Mouse (Mus musculus) kidney, postnatal 0 days (tissue): Measurements from ENCODE around the gene Npepl1. TPM values are rescaled to one million over a fixed set of nuclear protein-coding genes. Genes with fewer than 3 reads are reported as not detected.

ENCODE experiments used
- ATAC-seq: fragments of 200-750 bp; cut with Nextera tagmentation; replicated peaks from 2 replicates; pipeline ENCODE4 v1.8.0; 2017; ENCODE audit warnings: low read depth, moderate number of reproducible peaks, moderate TSS enrichment, moderate library complexity; ENCODE audit not compliant: low FRiP score
- DNase-seq: peaks from one replicate; pipeline ENCODE4 v3.0.0-alpha.2; 2016; ENCODE audit warnings: low spot score
- H3K27ac ChIP-seq: fragments of 300-500 bp; sonication (generic); 2 replicates; pipeline ENCODE4 v1.5.1; 2014; ENCODE audit warnings: mild to moderate bottlenecking
- H3K27me3 ChIP-seq: fragments of 300-500 bp; sonication (generic); 2 replicates; pipeline ENCODE4 v1.6.1; 2014; ENCODE audit warnings: low read length, mixed read lengths; ENCODE audit not compliant: insufficient read depth
- H3K36me3 ChIP-seq: fragments of 300-500 bp; sonication (generic); 2 replicates; pipeline ENCODE4 v1.6.1; 2014; ENCODE audit warnings: low read length, mixed read lengths; ENCODE audit not compliant: insufficient read depth
- H3K4me1 ChIP-seq: fragments of 300-500 bp; sonication (generic); replicated peaks from 2 replicates; pipeline ENCODE4 v1.6.1; 2014; ENCODE audit warnings: antibody characterized with exemption, low read length, mixed read lengths; ENCODE audit not compliant: insufficient read depth
- H3K4me2 ChIP-seq: fragments of 300-500 bp; sonication (generic); 2 replicates; pipeline ENCODE4 v1.6.1; 2014; ENCODE audit warnings: mild to moderate bottlenecking, low read length, moderate library complexity, mixed read lengths
- H3K4me3 ChIP-seq: fragments of 300-500 bp; sonication (generic); replicated peaks from 2 replicates; pipeline ENCODE4 v1.5.1; 2014; ENCODE audit warnings: low read depth, low read length
- H3K9ac ChIP-seq: fragments of 300-500 bp; sonication (generic); 2 replicates; pipeline ENCODE4 v1.6.1; 2014; ENCODE audit warnings: low read depth, low read length
- H3K9me3 ChIP-seq: fragments of 300-500 bp; sonication (generic); replicated peaks from 2 replicates; pipeline ENCODE4 v1.6.1; 2016; ENCODE audit warnings: low read length, inconsistent platforms, mixed read lengths
- CTCF ChIP-seq: IDR thresholded peaks from 2 replicates; pipeline ENCODE4 v1.5.1; 2016; ENCODE audit warnings: antibody characterized with exemption, low read depth, mild to moderate bottlenecking, moderate library complexity
- WGBS: fragments of 180-500 bp; shearing (Covaris S2); extraction: QIAGEN DNeasy Blood & Tissue Kit; methylation state at CpG from one replicate; pipeline ENCODE4 v1.1.7; 2014; 5-methylcytosine and 5-hydroxymethylcytosine counted together
- polyA plus RNA-seq: library from polyadenylated mRNA; unstranded; fragments of >200 nt; fragmentation: Nextera tagmentation; extraction: Ambion mirVana; gene quantifications from 2 replicates; pipeline ENCODE4 v1.2.1, GENCODE M21; 2015

The Npepl1 gene
- polyA plus RNA-seq, 1 experiment from 2014 or later = 50.2 TPM

DNA sequence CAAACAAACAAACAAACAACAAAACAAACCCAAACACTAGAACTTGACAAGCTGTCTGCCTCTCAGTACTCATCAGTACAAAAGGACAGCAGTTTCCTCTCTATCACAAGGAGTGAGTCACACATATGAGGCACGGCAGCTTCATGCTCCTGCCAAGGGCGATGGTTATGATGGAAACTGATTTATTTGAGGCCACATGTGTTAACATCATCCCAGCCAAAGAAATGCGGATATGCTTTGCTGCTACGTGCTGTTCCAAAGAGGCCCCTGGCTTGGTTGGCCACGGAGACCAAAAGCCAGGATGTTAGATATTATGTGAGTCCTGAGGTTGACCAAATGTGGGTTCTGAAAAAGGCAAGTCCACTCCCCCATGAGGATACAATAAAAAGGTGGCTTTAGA is 38.7 kb upstream of the Npepl1 start:
- 74% methylated on average over 5 of the region's 5 CpGs for WGBS
- H3K36me3 ChIP-seq = no peaks in the 10 kb centered on the region
- no peak overlapping the region for H3K9ac ChIP-seq
- peaks cover 9% of the 10 kb centered on the region for H3K4me1 ChIP-seq
- ATAC-seq (no peak), DNase-seq (no peak)
- H3K4me2 ChIP-seq = no peak overlapping the region
- H3K27me3 ChIP-seq = no peaks in the 10 kb centered on the region
- H3K4me3 ChIP-seq = no peak overlapping the region
- H3K9me3 ChIP-seq = no peaks in the 10 kb centered on the region
- H3K27ac ChIP-seq = no peak overlapping the region
- no peak for TF ChIP-seq CTCF

DNA sequence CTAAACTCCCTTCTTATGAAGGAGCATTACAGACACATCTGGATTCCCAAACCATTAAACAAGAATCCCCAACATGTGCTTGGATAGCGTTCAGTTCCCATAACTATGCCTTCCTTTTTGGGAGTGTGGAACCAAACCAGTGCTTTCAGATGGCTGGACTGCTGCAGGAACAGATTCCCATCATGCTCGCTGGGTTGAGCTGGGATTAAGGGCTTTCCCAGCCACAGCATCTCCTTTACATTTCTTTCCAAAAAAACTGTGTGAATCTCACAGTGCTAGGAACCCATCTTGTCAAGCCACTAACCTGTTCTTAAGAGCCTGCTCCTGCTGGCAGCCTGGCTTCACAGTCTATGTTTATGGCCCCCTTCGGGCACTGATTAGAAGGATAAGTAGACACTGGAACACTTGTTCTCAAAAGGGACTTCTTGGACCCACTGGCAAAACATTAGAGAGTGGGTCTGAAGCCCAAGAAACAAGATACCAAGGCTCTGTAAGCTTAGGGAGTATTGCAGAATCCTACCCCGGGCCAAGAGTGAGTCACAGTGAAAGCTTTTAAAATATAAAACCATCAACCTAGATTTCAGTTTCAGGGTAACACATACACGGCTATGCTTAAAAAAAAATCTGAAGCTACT is 36.9 kb upstream of the Npepl1 start:
- no peak for DNase-seq
- H3K36me3 ChIP-seq = no peaks in the 10 kb centered on the region
- no peaks in the 10 kb centered on the region for H3K9me3 ChIP-seq
- no peak for TF ChIP-seq CTCF
- peaks cover 20% of the 10 kb centered on the region for H3K4me1 ChIP-seq
- no peak overlapping the region for H3K4me2 ChIP-seq
- no peak overlapping the region for H3K9ac ChIP-seq
- no peak overlapping the region for H3K4me3 ChIP-seq
- WGBS = 55% methylated on average over 5 of the region's 5 CpGs
- H3K27me3 ChIP-seq = no peaks in the 10 kb centered on the region
- ATAC-seq = no peak
- H3K27ac ChIP-seq = no peak overlapping the region

DNA sequence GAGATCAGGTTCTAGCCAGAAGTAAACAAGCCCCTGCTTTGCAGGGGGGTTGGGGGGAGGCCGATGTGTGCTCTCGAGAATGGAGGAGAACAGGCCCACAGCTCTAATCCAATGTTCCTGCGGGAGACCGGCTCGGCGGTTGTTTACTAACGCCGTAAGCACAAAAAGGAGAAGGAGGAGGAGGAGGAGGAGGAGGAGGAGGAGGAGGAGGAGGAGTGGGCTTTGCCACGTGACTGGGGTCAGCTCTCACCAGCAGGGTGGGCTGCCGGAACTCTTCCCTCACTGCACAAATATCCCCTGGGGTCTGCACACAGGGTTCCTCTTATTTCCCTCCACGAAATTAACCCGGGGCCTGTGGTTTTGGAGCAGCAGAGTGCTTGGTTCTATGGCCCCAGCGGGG is 35.5 kb upstream of the Npepl1 start:
- under 1% methylated on average over 11 of the region's 13 CpGs for WGBS
- H3K4me3 ChIP-seq = peak overlapping the region; percentile 7; the same call in 1 of the 2 replicates
- H3K27me3 ChIP-seq = no peaks in the 10 kb centered on the region
- no peaks in the 10 kb centered on the region for H3K36me3 ChIP-seq
- peak overlapping the region; percentile 95 for H3K27ac ChIP-seq
- DNase-seq = peak; percentile 62
- H3K9ac ChIP-seq = peak overlapping the region; percentile 62
- H3K4me1 ChIP-seq = peaks cover 20% of the 10 kb centered on the region
- ATAC-seq = no peak
- H3K4me2 ChIP-seq = peak overlapping the region; percentile 98
- no peaks in the 10 kb centered on the region for H3K9me3 ChIP-seq
- no peak for TF ChIP-seq CTCF

DNA sequence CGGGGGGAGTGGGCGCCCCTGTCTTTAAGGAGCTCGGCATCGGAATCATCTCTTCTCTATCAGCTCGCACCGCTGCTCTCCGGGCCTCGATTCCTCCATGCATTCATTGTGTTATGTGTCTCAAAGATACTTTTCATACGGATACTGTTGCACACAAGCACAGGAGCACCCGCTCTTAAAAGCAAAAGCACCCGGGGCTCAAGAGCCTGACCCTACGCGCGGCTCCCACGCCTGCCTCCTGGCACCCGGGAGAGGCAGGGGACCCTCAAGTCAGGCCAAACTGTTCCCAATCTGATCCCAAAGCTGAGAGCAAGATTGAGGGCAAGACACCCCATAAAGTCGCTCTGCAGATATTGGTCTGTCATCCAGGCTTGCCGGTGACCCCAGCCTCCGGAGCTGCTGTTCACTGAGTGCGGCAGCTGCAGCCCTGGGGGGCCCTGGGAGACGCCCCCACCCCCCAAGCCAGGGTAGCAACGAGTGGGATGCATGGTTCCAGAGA is 35.0 kb upstream of the Npepl1 start:
- H3K27me3 ChIP-seq = no peaks in the 10 kb centered on the region
- 3% methylated on average over 22 of the region's 22 CpGs for WGBS
- TF ChIP-seq CTCF = no peak
- no peak for DNase-seq
- no peaks in the 10 kb centered on the region for H3K36me3 ChIP-seq
- H3K4me1 ChIP-seq = peaks cover 20% of the 10 kb centered on the region
- ATAC-seq = 0 out of 2 replicates have a peak, but pooled peaks have one; percentile 6
- H3K4me2 ChIP-seq = peak overlapping the region; percentile 98
- H3K4me3 ChIP-seq = peak overlapping the region; percentile 7; the same call in 1 of the 2 replicates
- no peaks in the 10 kb centered on the region for H3K9me3 ChIP-seq
- peak overlapping the region; percentile 95 for H3K27ac ChIP-seq
- H3K9ac ChIP-seq = peak overlapping the region; percentile 62

DNA sequence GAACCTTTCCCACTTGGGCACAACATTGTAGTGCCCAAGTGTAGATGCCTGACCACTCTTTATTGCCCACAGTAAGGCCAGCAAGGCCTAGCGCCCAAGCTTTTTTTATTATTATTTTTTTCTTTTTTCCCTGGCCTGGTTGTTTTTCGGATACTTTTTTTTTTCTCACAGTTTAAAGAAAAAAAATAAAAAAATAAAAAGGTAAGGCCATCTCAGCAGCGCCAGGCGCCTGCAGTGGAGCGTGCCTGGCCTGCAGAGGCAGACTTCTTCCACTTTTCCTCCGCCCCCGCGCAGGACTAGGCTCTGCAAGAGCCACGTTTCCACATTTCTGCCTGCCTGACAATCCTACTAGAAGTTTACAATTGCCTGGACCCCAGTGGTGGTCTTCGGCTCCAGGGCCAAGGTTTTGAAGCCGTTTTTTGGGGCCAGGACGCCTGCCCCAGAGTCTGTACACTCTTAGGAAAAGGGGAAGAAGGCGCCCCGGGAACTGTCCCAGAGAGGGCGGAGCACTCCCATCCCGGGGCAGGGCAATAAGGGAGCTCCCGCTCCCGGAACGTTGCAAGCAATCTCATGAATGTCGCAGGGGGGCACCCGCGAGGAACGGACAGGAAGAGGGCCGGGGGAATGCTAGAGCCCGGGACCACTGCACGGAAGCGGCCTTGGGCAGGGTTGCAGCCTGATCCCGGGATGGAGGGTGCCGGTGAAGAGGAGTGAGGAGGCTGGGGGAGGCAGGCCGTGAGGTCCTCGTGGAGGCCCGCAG is 34.3 kb upstream of the Npepl1 start, which contains the start of gene Stx16:
Gene Stx16, plus strand, starts transcription at position 636 of the 760 bp plus-strand sequence.
- peak; percentile 96 for DNase-seq
- H3K4me3 ChIP-seq = peak within 1 kb of the TSS; percentile 78
- no peaks in the 10 kb centered on the region for H3K27me3 ChIP-seq
- ATAC-seq = peak; percentile 95
- peak; percentile 53 for TF ChIP-seq CTCF
- no peaks in the 10 kb centered on the region for H3K36me3 ChIP-seq
- WGBS = 1% methylated on average over 32 of the region's 32 CpGs
- peak within 1 kb of the TSS; percentile 98 for H3K4me2 ChIP-seq
- H3K9me3 ChIP-seq = no peaks in the 10 kb centered on the region
- H3K9ac ChIP-seq = peak within 1 kb of the TSS; percentile 82
- peak within 1 kb of the TSS; percentile 95 for H3K27ac ChIP-seq
- peaks cover 20% of the 10 kb centered on the region for H3K4me1 ChIP-seq

DNA sequence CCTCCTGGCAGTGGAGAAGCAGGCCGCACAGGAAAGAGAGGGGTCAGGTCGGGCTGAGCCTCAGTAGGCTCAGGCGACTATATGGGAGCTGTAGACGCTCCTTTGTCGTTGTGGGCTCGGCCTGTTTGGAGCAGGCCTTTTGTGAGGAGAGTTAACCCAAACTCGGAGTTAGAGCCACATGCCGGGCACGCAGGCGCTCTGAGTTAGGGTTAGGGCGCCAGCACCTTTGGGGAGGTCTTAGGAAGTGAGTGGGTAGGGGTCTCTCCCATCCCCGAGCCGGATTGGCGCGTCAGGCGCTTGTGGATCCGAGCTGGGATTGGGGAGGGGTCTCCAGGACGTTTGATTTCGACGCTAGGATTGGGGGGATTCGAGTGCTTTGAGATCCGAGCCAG is 33.7 kb upstream of the Npepl1 start:
- no peak for TF ChIP-seq CTCF
- Histone ChIP-seq H3K27ac (peak overlapping the region; percentile 95), H3K4me3 (peak overlapping the region; percentile 78), H3K27me3 (no peaks in the 10 kb centered on the region), H3K9me3 (no peaks in the 10 kb centered on the region), H3K9ac (peak overlapping the region; percentile 82), H3K4me2 (peak overlapping the region; percentile 98), H3K4me1 (peaks cover 20% of the 10 kb centered on the region), H3K36me3 (no peaks in the 10 kb centered on the region)
- under 1% methylated on average over 22 of the region's 22 CpGs for WGBS
- no peak for DNase-seq
- ATAC-seq = peak; percentile 44
